Mouse (Mus musculus): Measurements from ENCODE around the gene 4930402H24Rik.

The 4930402H24Rik gene

DNA sequence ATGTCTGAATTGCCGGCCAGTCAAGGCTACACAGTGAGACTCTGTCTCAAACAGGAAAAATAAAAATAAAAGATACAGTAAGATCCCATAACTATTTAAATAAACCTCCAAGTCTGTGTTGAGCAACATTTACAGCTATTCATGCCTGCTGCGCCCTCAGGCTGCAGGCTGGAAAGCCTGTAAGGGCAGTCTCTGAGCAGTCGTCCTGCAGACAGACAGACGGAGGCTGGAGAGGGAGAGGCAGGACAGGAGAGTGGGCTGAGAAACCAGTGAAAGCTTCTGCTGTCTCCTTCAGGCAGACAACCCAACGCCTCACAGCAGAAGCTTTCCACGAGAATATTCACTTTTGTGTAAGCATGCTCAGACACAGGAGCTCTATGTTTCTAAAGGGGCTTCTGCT is 92.5 kb downstream of the 4930402H24Rik start:
- no peak for DNase-seq (ENCODE audit: low read depth, low spot score)

DNA sequence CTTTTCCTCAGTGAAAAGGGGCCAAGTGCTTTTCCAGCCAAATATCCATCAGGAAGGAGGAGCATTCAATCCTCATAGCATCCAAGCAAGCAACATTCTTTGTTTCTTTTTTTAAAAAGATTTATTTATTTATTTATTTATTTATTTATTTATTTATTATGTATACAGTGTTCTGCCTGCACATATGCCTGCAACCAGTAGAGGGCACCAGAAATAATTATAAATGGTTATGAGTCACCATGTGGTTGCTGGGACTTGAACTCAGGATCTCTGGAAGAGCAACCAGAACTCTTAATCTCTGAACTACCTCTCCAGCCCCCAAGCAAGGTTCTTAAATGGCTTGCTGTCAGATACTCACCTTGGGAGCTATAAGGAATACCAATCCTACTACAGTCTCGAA is 93.7 kb downstream of the 4930402H24Rik start:
- no peak for DNase-seq (ENCODE audit: low read depth, low spot score)

- DNase-seq (ENCODE audit: low read depth, low spot score), result no peak
Observed at GRCm38 (mm10) chr2:130805146-130805545, 101.1 kb downstream of the 4930402H24Rik start.

GRCm38 (mm10) chr2:130803706-130804105 is 102.5 kb downstream of the 4930402H24Rik start:
- DNase-seq (ENCODE audit: low read depth, low spot score), result no peak

GRCm38 (mm10) chr2:130795731-130796130 is 110.5 kb downstream of the 4930402H24Rik start:
- no peak for DNase-seq (ENCODE audit: low read depth, low spot score)

DNA sequence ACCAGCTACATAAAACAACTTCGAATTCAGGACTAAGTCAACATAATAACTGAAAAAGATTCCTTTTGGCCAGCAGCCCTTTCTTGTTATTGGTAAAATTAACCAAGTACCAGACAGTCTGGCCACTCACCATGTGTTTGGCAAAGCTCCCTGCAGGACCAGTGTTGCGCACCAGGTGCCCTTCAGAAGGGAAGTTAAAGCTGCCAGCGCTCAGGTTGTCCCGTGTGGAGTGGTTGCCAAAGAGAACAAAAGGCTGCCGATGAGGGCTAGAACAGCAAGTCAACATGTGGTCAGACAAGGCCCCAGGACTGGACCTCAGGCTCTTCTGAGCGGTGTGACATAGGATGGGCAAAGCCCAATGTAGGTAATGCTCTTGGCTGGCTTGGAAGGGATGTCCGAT is 114.5 kb downstream of the 4930402H24Rik start:
- no peak for DNase-seq (ENCODE audit: low read depth, low spot score)

- no peak for DNase-seq (ENCODE audit: low read depth, low spot score)
Observed at GRCm38 (mm10) chr2:130789642-130790041, 116.6 kb downstream of the 4930402H24Rik start.

- DNase-seq (ENCODE audit: low read depth, low spot score), result no peak
Observed at GRCm38 (mm10) chr2:130789039-130789438, 117.2 kb downstream of the 4930402H24Rik start.

DNA sequence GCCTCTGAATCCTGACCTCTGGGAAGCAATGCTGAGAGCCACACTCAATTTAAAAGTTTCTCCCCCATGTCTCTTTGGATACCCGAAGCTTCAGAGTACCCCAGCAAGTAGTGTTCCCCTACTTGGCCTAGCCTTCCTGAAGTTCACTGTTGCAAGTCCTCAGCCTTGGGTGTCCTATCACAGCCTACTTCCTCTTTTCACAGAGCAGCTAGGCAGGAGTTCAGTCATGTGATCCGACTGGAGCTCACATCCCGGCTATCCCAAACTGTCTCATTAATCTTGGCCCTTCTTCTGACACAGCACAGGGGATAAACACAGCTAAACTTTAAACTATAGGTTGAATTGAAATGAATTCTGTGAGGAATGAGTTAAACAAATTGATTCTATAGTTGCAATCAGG is 121.3 kb downstream of the 4930402H24Rik start:
- no peak for DNase-seq (ENCODE audit: low read depth, low spot score)

- DNase-seq (ENCODE audit: low read depth, low spot score), result no peak
Observed at GRCm38 (mm10) chr2:130780615-130781303, 125.4 kb downstream of the 4930402H24Rik start.

GRCm38 (mm10) chr2:130779935-130780334 is 126.3 kb downstream of the 4930402H24Rik start:
- DNase-seq (ENCODE audit: low read depth, low spot score), result no peak

GRCm38 (mm10) chr2:130776610-130777009 is 129.6 kb downstream of the 4930402H24Rik start:
- DNase-seq (ENCODE audit: low read depth, low spot score), result no peak

- DNase-seq (ENCODE audit: low read depth, low spot score), result peak; percentile 3
Observed at GRCm38 (mm10) chr2:130767483-130767882, 138.7 kb downstream of the 4930402H24Rik start.

DNA sequence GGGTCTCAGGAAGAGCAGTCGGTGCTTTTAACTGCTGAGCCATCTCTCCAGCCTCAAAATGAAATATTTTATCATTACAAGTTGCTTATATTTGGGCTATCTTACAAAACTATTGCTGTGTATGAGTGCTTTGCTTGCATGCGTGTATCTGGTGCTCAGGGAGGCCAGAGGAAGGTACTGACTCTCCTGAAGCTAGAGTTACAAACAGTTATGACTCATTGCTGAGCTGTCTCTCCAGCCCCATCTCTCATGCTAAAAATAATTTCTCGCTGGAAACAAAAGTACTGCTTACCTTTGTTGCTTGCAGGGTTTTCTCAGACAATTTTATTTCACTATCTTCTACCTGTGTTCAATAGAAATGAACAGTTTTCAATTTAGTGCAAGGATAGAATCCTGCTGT is 140.8 kb downstream of the 4930402H24Rik start:
- DNase-seq (ENCODE audit: low read depth, low spot score), result no peak

- peak; percentile 2 for DNase-seq (ENCODE audit: low read depth, low spot score)
Observed at GRCm38 (mm10) chr2:130760876-130761275, 145.3 kb downstream of the 4930402H24Rik start.

DNA sequence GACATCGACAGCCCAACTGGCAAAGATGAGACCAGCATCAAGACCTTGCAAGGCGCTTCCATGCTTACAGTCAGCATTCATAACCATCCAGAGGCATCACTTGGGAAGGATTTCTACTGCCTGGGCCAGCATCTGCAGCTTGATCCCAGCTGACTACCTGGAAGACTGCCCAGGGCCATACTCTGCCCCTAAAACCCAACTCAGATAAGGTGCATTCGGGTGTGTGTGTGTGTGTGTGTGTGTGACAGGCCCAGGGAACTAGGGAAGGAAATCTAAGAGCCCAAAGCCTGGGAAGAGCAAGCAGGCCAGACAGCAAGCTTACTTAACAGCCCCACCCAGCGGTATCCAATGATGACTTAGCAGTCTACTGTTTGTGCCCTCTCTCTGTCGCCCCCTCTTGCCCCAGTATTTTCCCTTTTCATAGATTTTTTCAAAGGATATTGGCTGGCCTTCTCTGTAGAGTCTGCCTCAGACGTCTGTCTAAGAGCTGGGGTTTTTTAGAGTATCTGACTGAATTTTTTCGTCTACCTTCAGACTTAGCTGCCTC is 151.1 kb downstream of the 4930402H24Rik start:
- no peak for DNase-seq (ENCODE audit: low read depth, low spot score)

- DNase-seq (ENCODE audit: low read depth, low spot score), result no peak
Observed at GRCm38 (mm10) chr2:130754596-130754995, 151.6 kb downstream of the 4930402H24Rik start.

GRCm38 (mm10) chr2:130750449-130750848 is 155.8 kb downstream of the 4930402H24Rik start:
- DNase-seq (ENCODE audit: low read depth, low spot score), result no peak

- DNase-seq (ENCODE audit: low read depth, low spot score), result no peak
Observed at GRCm38 (mm10) chr2:130749708-130750107, 156.5 kb downstream of the 4930402H24Rik start.

DNA sequence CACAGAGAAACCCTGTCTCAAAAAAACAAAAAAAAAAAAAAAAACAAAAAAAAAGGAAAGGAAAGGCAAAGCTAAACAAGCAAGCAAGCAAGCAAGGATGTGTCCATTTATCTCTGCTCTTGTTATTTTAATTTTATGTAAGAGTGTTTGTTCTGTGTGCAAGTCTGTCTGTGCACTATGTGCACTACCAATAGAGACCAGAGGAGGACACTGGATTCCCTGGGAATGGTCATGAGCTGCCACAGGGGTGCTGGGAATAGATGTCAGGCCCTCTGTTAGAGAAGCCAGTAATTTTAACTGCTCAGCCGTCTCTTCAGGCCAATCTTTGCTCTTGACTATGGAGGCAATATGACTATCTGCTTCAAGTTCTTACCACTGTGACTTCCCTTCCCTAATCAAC is 162.6 kb downstream of the 4930402H24Rik start:
- no peak for DNase-seq (ENCODE audit: low read depth, low spot score)

GRCm38 (mm10) chr2:130740096-130740495 is 166.1 kb downstream of the 4930402H24Rik start:
- no peak for DNase-seq (ENCODE audit: low read depth, low spot score)

GRCm38 (mm10) chr2:130738019-130738418 is 168.2 kb downstream of the 4930402H24Rik start:
- no peak for DNase-seq (ENCODE audit: low read depth, low spot score)

DNA sequence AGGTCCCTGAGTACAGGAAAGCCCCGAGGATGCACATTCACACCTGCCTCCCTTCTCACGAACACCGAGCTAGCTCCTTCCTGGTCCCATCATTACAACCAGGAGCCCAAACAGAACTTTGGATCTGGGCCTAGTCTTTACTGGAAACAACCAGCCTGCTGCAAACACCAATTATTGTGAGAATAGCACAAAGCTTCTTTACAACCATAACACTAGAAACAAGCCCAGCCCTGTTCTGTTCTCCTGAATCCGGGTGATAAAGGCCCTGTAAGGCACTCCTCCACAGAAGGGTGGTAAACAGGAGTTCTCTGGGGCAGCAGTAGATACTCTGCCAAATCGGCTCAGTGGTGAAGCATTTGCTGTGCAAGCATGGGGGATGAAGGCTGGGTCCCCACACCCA is 170.9 kb downstream of the 4930402H24Rik start:
- no peak for DNase-seq (ENCODE audit: low read depth, low spot score)

All from forelimb bud, embryonic 11.5 days (tissue).